Mouse (Mus musculus) heart, postnatal 4 days (tissue): ENCODE data around the gene Prr36. TPM values are rescaled to one million over a fixed set of nuclear protein-coding genes. Genes with fewer than 3 reads are reported as not detected.
"Not testable (repeated sequence)": the region's sequence is repeated elsewhere in the genome, so short reads cannot be mapped to it uniquely, and the experiment has no call there.

Experiments used
- DNase-seq: peaks from one replicate; pipeline ENCODE4 v3.0.0; 2021
- total RNA-seq, 2 experiments: library from RNA; stranded (reverse); gene quantifications; 2 replicates each; pipeline ENCODE4 v1.2.3; 2021

Gene Prr36
- total RNA-seq = under 1 TPM; 0.05 to 0.07 TPM

GRCm38 (mm10) chr8:4216791-4217621 is at the start of gene Prr36:
Prr36 (minus strand) TSS chr8:4217459.
- no peak for DNase-seq

GRCm38 (mm10) chr8:4265160-4265914 is 48.1 kb upstream of the Prr36 start:
- no peak for DNase-seq

GRCm38 (mm10) chr8:4263105-4263791 is 46.0 kb upstream of the Prr36 start:
- no peak for DNase-seq

- DNase-seq = no peak
Observed at GRCm38 (mm10) chr8:4259805-4260170, 42.5 kb upstream of the Prr36 start.

- DNase-seq = peak; percentile 97
Observed at GRCm38 (mm10) chr8:4259125-4259804, 42.0 kb upstream of the Prr36 start, which contains the start of gene Ctxn1. Ctxn1 (minus strand) TSS chr8:4259274.

GRCm38 (mm10) chr8:4258678-4259077 is 41.4 kb upstream of the Prr36 start:
- DNase-seq = no peak

GRCm38 (mm10) chr8:4258233-4258632 is 41.0 kb upstream of the Prr36 start:
- DNase-seq = peak; percentile 87

GRCm38 (mm10) chr8:4257350-4257749 is 40.1 kb upstream of the Prr36 start:
- DNase-seq = no peak

GRCm38 (mm10) chr8:4256911-4257310 is 39.7 kb upstream of the Prr36 start:
- no peak for DNase-seq

GRCm38 (mm10) chr8:4255471-4255870 is 38.2 kb upstream of the Prr36 start:
- not testable (repeated sequence) for DNase-seq

GRCm38 (mm10) chr8:4254001-4254400 is 36.7 kb upstream of the Prr36 start:
- DNase-seq = peak; percentile 77

GRCm38 (mm10) chr8:4252934-4253841 is 35.9 kb upstream of the Prr36 start, which contains the start of gene Snapc2:
Snapc2 (plus strand) TSS chr8:4253080.
- peak; percentile 96 for DNase-seq

GRCm38 (mm10) chr8:4252116-4252760 is 35.0 kb upstream of the Prr36 start:
- DNase-seq = no peak

GRCm38 (mm10) chr8:4250306-4250970 is 33.2 kb upstream of the Prr36 start:
- peak; percentile 90 for DNase-seq

GRCm38 (mm10) chr8:4249213-4249612 is 32.0 kb upstream of the Prr36 start:
- DNase-seq = peak; percentile 69

GRCm38 (mm10) chr8:4247951-4248540 is 30.8 kb upstream of the Prr36 start, which contains the start of gene Tgfbr3l:
Tgfbr3l (plus strand) TSS chr8:4248214.
- DNase-seq = no peak

GRCm38 (mm10) chr8:4247241-4247640 is 30.0 kb upstream of the Prr36 start:
- DNase-seq = no peak

GRCm38 (mm10) chr8:4245737-4246136 is 28.5 kb upstream of the Prr36 start:
- DNase-seq = no peak

GRCm38 (mm10) chr8:4245061-4245460 is 27.8 kb upstream of the Prr36 start:
- DNase-seq = no peak
